Mouse (Mus musculus) layer of hippocampus, postnatal 25 days (tissue): ENCODE results near the gene Mup13. TPM values are rescaled to one million over a fixed set of nuclear protein-coding genes. Genes with fewer than 3 reads are reported as not detected.
"Not testable (repeated sequence)": the region's sequence is repeated elsewhere in the genome, so short reads cannot be mapped to it uniquely, and the experiment has no call there.

Source experiments
- DNase-seq, 2 experiments: peaks; one replicate each; pipeline ENCODE4 v3.0.0; 2022; ENCODE audit warnings: mixed read lengths in 2 of 2, low spot score in 1 of 2; ENCODE audit errors: extremely low spot score in 1 of 2
- total RNA-seq, 2 experiments: library from RNA; stranded (reverse); gene quantifications; 2 replicates each; pipeline ENCODE4 v1.2.3; 2021

Gene Mup13
- not detected for total RNA-seq

DNA sequence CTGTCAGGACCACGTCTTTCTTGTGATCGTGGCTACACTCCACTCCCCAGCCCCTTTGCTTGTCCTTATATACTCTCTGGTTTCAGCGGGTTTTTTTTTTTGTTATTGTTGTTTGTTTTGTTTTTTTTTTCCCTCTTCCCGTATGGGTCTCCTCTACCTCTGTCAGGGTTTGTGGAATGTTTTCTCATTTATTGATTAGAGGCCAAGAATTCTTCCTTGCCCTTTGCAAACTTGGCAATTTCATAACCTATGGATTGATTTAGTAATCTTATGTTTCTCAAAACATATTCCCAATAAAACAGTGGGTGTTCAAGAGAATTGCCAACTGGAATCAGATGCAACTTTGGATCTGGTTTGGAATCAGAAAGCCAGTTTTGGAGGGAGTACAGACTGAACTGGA lies at the start of gene Mup13:
TSS of gene Mup13 (minus strand) at position 101 of the 400 bp plus-strand sequence.
- not testable (repeated sequence) for DNase-seq

Other genes starting within 250 kb of the Mup13 start
- gene Mup14, start 75.7 kb upstream of the Mup13 start, total RNA-seq: not detected
- not detected for gene Mup15, start 211.5 kb upstream of the Mup13 start, total RNA-seq